Mouse (Mus musculus) layer of hippocampus, postnatal 36 days (tissue): ENCODE results near the gene Ccdc170. TPM values are rescaled to one million over a fixed set of nuclear protein-coding genes. Genes with fewer than 3 reads are reported as not detected.
"Not testable (repeated sequence)": the region's sequence is repeated elsewhere in the genome, so short reads cannot be mapped to it uniquely, and the experiment has no call there.

Experiments used
- DNase-seq, 2 experiments: peaks; one replicate each; pipeline ENCODE4 v3.0.0; 2022
- total RNA-seq, 2 experiments: library from RNA; stranded (reverse); gene quantifications; 2 replicates each; pipeline ENCODE4 v1.2.3; 2021

Gene Ccdc170
- total RNA-seq, result under 1 TPM; 0.32 to 0.96 TPM

DNA sequence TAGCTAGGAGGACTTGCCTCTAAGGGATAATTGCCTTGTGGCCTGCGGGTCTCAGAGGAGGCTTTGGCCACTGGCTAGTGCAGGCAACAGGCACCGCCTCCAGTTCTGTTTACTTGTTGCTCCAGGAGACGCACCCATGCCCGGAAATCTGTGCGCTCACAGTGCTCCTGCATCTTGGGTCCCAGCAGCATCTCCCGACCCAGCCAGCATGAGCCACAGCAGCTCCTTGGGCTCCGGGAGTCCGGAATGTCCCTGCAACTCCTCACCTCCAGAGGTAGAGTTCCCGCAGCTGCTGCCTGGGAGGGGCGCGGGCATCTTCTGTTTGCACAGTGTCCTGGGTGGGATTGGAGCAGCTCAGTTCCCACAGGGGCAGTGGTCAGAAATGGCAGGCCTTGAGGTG lies at the start of gene Ccdc170:
Ccdc170 (plus strand) TSS at position 148 of the 400 bp plus-strand sequence.
- no peak for DNase-seq

DNA sequence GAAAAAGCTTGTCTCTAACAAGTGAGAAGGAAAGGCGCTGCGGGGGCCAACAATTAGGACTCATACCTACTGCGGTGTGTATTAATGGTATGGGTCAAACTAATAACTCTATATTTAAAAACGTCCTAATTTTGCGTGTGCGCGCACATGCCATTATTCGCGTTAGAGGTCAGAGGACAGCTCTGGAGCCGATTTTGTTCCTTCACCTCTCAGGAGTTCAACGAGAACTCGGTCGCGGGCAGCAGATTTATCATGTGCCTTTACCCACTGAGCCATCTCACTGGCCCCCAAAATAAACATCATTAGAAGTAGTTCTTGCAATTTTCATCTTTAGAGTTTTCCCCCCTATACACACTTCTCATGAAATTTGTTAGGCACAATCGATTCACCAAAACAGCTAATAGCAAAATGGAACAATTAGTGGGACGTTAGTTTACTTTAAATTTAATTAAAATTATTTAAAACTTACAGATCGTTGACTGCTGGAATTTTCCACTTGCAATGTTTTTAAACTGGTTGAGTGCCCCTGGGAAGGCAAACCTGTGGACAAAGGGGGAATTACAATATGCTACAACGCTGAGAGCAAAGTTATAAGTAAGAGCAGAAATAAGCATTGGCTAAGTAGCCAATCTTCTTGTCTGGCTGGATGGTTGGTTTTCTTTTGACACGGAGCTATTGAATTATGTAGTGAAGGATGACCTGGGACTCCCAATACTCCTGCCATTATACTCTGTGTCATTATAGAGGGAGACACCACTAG lies 49.1 kb upstream of the Ccdc170 start:
- no peak for DNase-seq

DNA sequence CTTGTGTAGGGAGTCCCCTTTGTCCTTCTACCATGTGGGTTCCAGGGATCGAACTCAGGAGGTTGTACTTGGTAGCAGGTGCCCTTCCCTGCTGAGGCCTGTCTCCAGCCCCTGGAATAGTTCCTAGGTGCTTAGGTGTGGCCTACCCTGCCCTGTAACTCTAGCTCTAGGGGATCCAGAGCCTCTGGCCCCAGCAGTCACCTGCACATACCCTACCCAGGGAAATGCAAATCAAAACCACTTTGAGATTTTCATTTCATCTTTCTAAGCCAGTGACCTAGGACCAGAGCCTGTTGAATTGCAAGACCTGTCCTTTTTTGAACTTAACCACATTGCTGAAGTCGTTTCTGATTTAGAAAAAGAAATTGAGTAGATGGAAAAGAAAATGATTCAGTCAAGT lies 48.4 kb upstream of the Ccdc170 start:
- DNase-seq, result not testable (repeated sequence)

GRCm38 (mm10) chr10:4435416-4435815 lies 46.9 kb upstream of the Ccdc170 start:
- DNase-seq, result no peak

DNA sequence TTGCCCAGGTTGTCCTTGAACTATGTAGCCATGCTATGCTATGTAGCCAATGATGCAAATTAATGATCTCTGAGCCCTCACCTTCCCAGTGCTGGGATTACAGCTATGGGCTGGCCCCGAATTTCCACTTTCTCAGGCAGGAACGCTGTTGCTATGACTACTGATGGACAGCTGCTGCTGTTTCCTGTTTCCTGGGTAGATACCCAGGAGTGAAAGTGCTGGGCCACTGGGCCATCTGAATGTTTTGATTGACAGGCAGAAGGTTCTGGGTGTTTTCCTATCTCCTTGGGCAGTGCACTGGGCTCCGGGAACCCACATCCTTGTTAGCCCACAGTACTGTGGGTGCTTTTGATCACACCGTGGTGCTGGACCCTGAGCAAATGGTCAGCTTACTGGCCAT lies 25.9 kb upstream of the Ccdc170 start:
- DNase-seq, result no peak

GRCm38 (mm10) chr10:4460201-4460600 lies 22.1 kb upstream of the Ccdc170 start:
- no peak for DNase-seq

GRCm38 (mm10) chr10:4465799-4466198 lies 16.5 kb upstream of the Ccdc170 start:
- no peak for DNase-seq

DNA sequence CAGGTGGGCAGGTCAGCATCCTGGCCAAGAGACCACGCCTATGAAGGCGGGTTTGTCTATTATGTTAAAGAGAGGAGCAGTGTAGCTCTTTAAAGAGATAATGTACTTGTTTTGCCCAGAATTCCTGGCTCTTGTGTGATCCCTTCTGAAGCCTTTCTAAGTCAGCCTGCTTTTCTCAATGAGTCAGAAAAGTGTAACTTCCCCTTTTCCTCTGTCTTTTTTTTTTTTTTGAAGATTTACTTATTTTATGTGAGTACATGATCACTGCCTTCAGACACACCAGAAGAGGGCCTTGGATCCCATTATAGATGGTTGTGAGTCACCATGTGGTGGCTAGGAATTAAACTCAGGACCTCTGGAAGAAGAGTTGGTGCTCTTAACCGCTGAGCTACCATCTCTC lies 12.9 kb upstream of the Ccdc170 start:
- no peak for DNase-seq

DNA sequence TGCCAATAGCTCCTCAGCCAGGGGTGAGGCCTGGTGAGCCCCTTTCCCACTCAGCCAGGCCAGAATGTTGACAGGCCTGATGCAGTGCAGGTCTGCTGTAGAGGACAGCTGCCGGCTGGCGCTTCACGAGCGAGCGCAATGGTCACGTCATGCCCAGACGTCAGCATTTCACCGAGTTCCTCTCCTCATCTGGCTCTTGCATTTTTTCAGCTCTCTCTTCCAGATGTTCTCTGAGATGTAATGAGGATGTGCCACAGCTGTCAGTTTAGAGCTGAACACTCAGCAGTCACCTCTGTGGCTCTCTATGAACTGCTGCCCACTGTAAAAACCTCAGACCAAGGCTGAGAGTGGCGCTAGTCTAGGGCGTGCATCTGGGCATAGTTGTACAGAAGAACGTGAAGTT lies 8.7 kb upstream of the Ccdc170 start:
- no peak for DNase-seq

DNA sequence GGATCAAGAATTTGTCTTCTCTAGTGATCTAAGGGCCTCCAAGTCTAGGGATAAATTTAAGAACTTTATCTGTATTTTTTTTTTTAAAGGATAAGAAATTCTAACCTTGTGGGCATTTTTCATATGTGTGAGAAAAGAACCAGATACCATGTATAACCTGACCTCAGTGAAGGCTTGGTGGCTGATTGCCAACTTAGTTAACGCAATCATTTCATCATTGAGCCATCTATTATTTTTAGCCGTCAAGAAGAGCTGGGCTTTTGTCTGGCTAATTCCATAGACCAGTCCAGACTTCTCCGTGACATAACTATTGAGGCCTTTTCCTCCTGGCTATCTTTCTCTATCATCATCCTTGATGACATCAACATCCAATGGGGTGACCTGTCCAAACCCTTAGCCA lies 6.9 kb upstream of the Ccdc170 start:
- DNase-seq, result no peak

- no peak for DNase-seq
Measured at GRCm38 (mm10) chr10:4476604-4477003, 5.7 kb upstream of the Ccdc170 start.

DNA sequence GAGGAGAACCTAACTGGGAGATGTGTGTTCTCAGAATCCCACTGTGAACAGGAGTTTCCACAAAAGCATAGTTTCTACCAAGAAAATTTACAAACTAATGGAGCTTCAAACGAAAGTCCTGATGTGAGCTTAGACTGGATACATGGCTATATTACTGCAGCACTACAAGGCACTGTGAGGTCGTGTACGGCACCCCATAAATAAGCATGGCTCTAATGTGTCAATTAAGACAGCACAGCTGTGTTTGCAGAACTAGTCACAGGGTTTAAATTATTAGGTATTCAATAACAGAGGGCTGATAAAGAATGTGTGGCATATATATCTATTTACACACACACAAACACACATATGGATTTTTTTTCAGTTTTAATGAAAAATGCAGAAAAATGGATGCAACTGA lies 1.4 kb upstream of the Ccdc170 start:
- DNase-seq, result no peak

DNA sequence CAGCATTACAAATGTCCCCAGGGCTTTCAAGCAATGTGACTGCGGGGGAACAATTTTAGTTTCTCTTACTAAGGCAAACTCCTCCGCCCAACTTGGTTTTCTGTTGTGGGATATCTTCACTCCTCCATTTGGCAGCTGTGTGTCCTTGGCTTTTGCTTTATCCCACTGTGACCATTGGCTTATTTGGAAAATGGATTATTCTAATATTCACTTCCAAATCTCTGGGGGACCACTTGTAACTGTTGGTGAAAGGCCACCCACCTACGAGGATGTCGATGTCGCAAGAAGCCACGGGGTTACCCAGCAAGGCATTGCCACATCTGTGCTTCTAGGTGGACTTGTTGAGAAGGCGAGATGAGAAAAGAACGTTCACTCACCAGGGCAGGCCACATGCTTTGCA lies 607 bp upstream of the Ccdc170 start:
- DNase-seq, result no peak

GRCm38 (mm10) chr10:4483848-4484247 lies 1.5 kb downstream of the Ccdc170 start:
- DNase-seq, result no peak

DNA sequence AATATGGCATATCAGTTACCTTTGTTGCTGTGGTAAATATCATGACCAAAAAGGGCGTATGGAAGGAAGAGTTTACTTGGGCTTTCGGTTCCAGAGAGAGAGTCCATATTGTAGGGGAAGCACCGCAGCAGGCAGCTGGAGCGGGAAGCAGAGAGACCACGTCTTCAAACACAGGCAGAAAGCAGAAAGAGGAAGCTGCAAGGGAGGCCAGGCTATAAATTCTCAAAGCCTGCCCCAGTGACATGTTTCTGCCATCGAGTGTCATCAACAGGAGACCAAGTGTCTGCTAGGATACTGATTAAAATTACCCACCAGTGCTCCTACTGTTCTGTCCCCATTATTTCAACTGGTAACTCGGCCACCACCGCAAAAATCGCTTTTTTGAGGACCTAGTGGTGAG lies 2.7 kb downstream of the Ccdc170 start:
- no peak for DNase-seq

GRCm38 (mm10) chr10:4489865-4490264 lies 7.6 kb downstream of the Ccdc170 start:
- no peak for DNase-seq

DNA sequence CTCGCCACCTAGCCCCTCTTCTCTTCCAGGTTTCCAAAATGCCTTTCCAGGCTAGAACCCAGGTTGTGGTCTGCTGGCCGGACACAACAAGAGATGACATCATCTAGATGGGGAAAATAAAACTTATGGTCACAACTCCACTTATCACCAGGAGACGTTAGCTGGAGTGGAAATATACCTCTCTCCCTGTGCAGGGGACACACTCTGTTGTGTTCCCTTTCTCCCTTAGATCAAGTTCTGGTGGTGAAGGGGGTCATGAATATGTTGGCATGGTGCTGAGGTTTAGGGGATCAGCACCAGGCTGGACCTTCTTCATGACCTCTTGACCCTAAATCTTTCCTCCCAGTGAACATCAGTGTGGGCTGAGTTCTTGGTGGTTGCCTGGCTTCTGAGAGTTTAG lies 9.0 kb downstream of the Ccdc170 start:
- DNase-seq, result no peak

DNA sequence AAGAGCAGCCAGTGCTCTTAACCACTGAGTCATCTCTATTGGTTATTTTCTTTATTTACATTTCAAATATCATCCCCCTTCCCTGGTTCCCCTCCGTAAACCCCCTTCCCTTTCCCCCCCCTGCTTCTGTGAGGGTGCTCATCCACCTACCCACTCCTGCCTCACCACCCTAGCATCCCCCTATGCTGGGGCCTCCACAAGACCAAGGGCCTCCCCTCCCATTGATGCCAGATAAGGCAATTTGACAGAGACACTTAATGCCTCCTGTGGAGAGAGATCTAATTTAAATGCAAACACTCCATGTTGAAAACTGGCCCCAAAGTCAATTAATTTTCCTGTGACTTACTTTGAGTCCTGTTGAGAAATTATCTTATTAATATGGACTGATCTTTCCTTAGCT lies 9.7 kb downstream of the Ccdc170 start:
- no peak for DNase-seq

DNA sequence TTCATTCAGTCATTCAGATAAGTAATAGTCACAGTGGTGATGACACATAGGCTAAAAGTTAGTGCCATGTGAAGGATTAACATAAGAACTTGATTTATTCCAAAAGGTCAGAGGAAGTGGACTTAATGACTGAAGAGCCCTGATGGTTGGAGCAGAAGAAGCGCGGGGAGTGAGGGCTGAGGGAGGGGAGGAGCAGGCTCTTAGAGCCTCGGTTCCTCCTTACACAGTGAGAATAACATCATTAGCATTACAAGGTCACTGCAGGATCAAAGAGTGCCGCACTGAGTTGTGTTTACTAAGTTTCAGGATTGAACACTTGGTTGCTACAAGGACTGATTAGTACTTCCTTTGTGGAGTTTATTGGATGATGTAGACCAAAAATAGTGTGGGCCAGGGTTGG lies 10.6 kb downstream of the Ccdc170 start:
- DNase-seq, result no peak

DNA sequence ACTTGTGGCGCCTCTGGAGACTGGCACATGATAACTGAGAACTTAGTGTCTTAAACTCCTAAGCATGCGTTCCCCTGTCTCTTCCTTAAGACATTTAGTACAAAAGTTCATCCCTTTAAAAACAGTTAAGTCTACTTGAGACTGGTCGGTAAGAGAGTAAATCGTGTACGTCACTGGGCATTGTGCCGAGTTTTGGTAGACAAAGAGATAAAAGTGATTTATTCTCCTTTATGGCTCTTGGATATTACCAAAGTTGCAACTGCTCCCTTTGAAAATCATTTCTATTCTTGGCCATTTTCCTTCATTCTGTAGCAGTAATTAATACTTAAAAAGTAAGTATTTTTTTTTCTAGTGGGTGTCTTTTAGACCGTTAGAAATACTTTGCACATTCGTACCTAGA lies 20.9 kb downstream of the Ccdc170 start:
- DNase-seq, result no peak

GRCm38 (mm10) chr10:4512725-4513124 lies 30.4 kb downstream of the Ccdc170 start:
- DNase-seq, result no peak

GRCm38 (mm10) chr10:4517614-4518013 lies 35.3 kb downstream of the Ccdc170 start:
- DNase-seq, result no peak

- no peak for DNase-seq
Measured at GRCm38 (mm10) chr10:4519645-4520044, 37.3 kb downstream of the Ccdc170 start.

- DNase-seq, result no peak
Measured at GRCm38 (mm10) chr10:4520394-4521102, 38.2 kb downstream of the Ccdc170 start.
